ENCODE assay signal across 14 mouse cellular contexts in genomic region chr8:123760579-123760978, GRCm38 (mm10). TPM values are rescaled to one million over a fixed set of nuclear protein-coding genes. Genes with fewer than 3 reads are reported as not detected.
DNase-seq lines count a peak whose midpoint lies in the region; ATAC-seq and TF ChIP-seq lines count a peak whose summit lies in the region.
"Had no signal": no experiment of that assay in that cellular context is flagged by ENCODE, and none has a peak within 500 bp of the region (broad histone marks: within the 10 kb centered on the region; RNA-seq: fewer than 3 reads in every experiment).

No protein-coding gene starts in this region.

- no peaks in the 10 kb centered on the region; the same call in 1 of the 2 replicates for H3K27me3 ChIP-seq in forebrain, embryonic 11.5 days (ENCODE audit: control insufficient read depth, insufficient read depth, low read length)
- H3K27me3 ChIP-seq in forebrain, postnatal 0 days (ENCODE audit: insufficient read depth, low read length), result no peaks in the 10 kb centered on the region
- H3K27me3 ChIP-seq in liver, adult 2 months (ENCODE audit: control insufficient read depth, insufficient read depth, low read length), result no peaks in the 10 kb centered on the region
- no peaks in the 10 kb centered on the region for H3K27me3 ChIP-seq in hindbrain, embryonic 13.5 days
- H3K27me3 ChIP-seq in liver, postnatal 0 days (ENCODE audit: insufficient read depth, low read length), result no peaks in the 10 kb centered on the region
- H3K27me3 ChIP-seq: embryonic facial prominence, embryonic 15.5 days had no signal

- TF ChIP-seq POLR2A in liver, adult 2 months (IDR thresholded peaks at IDR 0.05; ENCODE audit: extremely low read depth, insufficient read depth, low read length), result no peak

- no peak for DNase-seq in forebrain, embryonic 11.5 days (ENCODE audit: low spot score)
- DNase-seq in forebrain, postnatal 0 days, result no peak
- peak; percentile 82 for DNase-seq in liver, adult 2 months (ENCODE audit: extremely low read depth, low read depth, low spot score)
- no peak for DNase-seq in liver
- DNase-seq in liver, postnatal 0 days, result no peak
- DNase-seq in right cerebral cortex, postnatal 4 days, result no peak
- DNase-seq in cerebellum, adult 8-10 months, result no peak
- DNase-seq: gastrocnemius, adult 2 months; heart, postnatal 14 days had no signal

- ATAC-seq in forebrain, embryonic 11.5 days (replicated peaks; ENCODE audit: low FRiP score), result no peak
- no peak for ATAC-seq in forebrain, postnatal 0 days
- ATAC-seq in hindbrain, embryonic 13.5 days (ENCODE audit: low FRiP score), result no peak; the same call in 1 of the 2 replicates
- peak; percentile 65 for ATAC-seq in liver, postnatal 0 days
- ATAC-seq: activated CD4-positive, CD25-positive, alpha-beta regulatory T cell, adult 4 months had no signal

- 60% methylated on average over 5 of the region's 5 CpGs for WGBS in forebrain, embryonic 11.5 days
- 55% methylated on average over 5 of the region's 5 CpGs for WGBS in forebrain, postnatal 0 days
- 26% methylated on average over 5 of the region's 5 CpGs for WGBS in liver, adult 2 months
- WGBS in hindbrain, embryonic 13.5 days, result 45% methylated on average over 5 of the region's 5 CpGs
- 54% methylated on average over 5 of the region's 5 CpGs for WGBS in liver, postnatal 0 days (ENCODE audit: insufficient replicate concordance)

- peaks cover 7% of the 10 kb centered on the region; the same call in 1 of the 2 replicates for H3K4me1 ChIP-seq in forebrain, embryonic 11.5 days (replicated peaks; ENCODE audit: control insufficient read depth, insufficient read depth, low read length)
- no peaks in the 10 kb centered on the region for H3K4me1 ChIP-seq in forebrain, postnatal 0 days (ENCODE audit: insufficient read depth)
- H3K4me1 ChIP-seq in liver, adult 2 months (ENCODE audit: control insufficient read depth, insufficient read depth, low read length), result peaks cover 21% of the 10 kb centered on the region
- H3K4me1 ChIP-seq in hindbrain, embryonic 13.5 days (replicated peaks), result peaks cover 39% of the 10 kb centered on the region
- peaks cover 14% of the 10 kb centered on the region; the same call in 1 of the 2 replicates for H3K4me1 ChIP-seq in liver, postnatal 0 days (ENCODE audit: insufficient read depth)

- no peak overlapping the region for H3K27ac ChIP-seq in forebrain, embryonic 11.5 days (ENCODE audit: low read depth, low read length)
- H3K27ac ChIP-seq in forebrain, postnatal 0 days (ENCODE audit: low read depth, low read length), result no peak overlapping the region
- H3K27ac ChIP-seq in liver, adult 2 months (replicated peaks; ENCODE audit: insufficient read depth, low read depth, low read length), result peak overlapping the region; percentile 77
- no peak overlapping the region for H3K27ac ChIP-seq in hindbrain, embryonic 13.5 days
- H3K27ac ChIP-seq in liver, postnatal 0 days (ENCODE audit: low read depth), result peak overlapping the region; percentile 71
- H3K27ac ChIP-seq: embryonic facial prominence, embryonic 15.5 days; macrophage had no signal

- H3K9me3 ChIP-seq in forebrain, embryonic 11.5 days (ENCODE audit: control insufficient read depth, low read length), result no peaks in the 10 kb centered on the region
- H3K9me3 ChIP-seq in forebrain, postnatal 0 days (ENCODE audit: low read length), result no peaks in the 10 kb centered on the region
- H3K9me3 ChIP-seq in hindbrain, embryonic 13.5 days, result no peaks in the 10 kb centered on the region
- H3K9me3 ChIP-seq in liver, postnatal 0 days (ENCODE audit: low read length), result no peaks in the 10 kb centered on the region
- H3K9me3 ChIP-seq: embryonic facial prominence, embryonic 15.5 days had no signal

- TF ChIP-seq CTCF in forebrain, postnatal 0 days (IDR thresholded peaks at IDR 0.05; ENCODE audit: low read depth), result no peak
- TF ChIP-seq CTCF in liver, adult 2 months (IDR thresholded peaks at IDR 0.05; ENCODE audit: low read depth, low read length), result no peak
- no peak for TF ChIP-seq CTCF in liver, postnatal 0 days (IDR thresholded peaks at IDR 0.05; ENCODE audit: low read depth)

- no peaks in the 10 kb centered on the region for H3K79me2 ChIP-seq in liver, adult 2 months (ENCODE audit: control insufficient read depth, insufficient read depth, low read length)

- no peaks in the 10 kb centered on the region for H3K36me3 ChIP-seq in forebrain, embryonic 11.5 days (ENCODE audit: control insufficient read depth, insufficient read depth, low read length)
- H3K36me3 ChIP-seq in forebrain, postnatal 0 days (ENCODE audit: insufficient read depth), result no peaks in the 10 kb centered on the region
- H3K36me3 ChIP-seq in liver, adult 2 months (ENCODE audit: control insufficient read depth, insufficient read depth, low read length), result no peaks in the 10 kb centered on the region
- no peaks in the 10 kb centered on the region for H3K36me3 ChIP-seq in hindbrain, embryonic 13.5 days
- no peaks in the 10 kb centered on the region for H3K36me3 ChIP-seq in liver, postnatal 0 days (replicated peaks; ENCODE audit: insufficient read depth, low read length)
- H3K36me3 ChIP-seq: embryonic facial prominence, embryonic 15.5 days had no signal

- H3K9ac ChIP-seq in forebrain, embryonic 11.5 days (ENCODE audit: low read length), result no peak overlapping the region
- no peak overlapping the region for H3K9ac ChIP-seq in forebrain, postnatal 0 days
- peak overlapping the region; percentile 65 for H3K9ac ChIP-seq in liver, adult 2 months (ENCODE audit: low read depth, low read length)
- H3K9ac ChIP-seq in hindbrain, embryonic 13.5 days, result no peak overlapping the region
- no peak overlapping the region for H3K9ac ChIP-seq in liver, postnatal 0 days (replicated peaks)
- H3K9ac ChIP-seq: embryonic facial prominence, embryonic 15.5 days had no signal

- no peak for TF ChIP-seq EP300 in liver, postnatal 0 days (IDR thresholded peaks at IDR 0.05; ENCODE audit: low read depth)

- peak overlapping the region; percentile 5; the same call in 1 of the 2 replicates for H3K4me3 ChIP-seq in forebrain, embryonic 11.5 days (ENCODE audit: low read depth, low read length)
- H3K4me3 ChIP-seq in forebrain, postnatal 0 days (ENCODE audit: low read depth, low read length), result no peak overlapping the region
- H3K4me3 ChIP-seq in liver, adult 2 months (ENCODE audit: insufficient read depth, low read depth, low read length), result no peak overlapping the region
- no peak overlapping the region for H3K4me3 ChIP-seq in hindbrain, embryonic 13.5 days
- H3K4me3 ChIP-seq in liver, postnatal 0 days (ENCODE audit: low read depth, low read length), result no peak overlapping the region
- H3K4me3 ChIP-seq: embryonic facial prominence, embryonic 15.5 days; gastrocnemius, adult 2 months had no signal

- peak overlapping the region; percentile 32 for H3K4me2 ChIP-seq in forebrain, embryonic 11.5 days (ENCODE audit: low read depth, low read length, severe bottlenecking)
- H3K4me2 ChIP-seq in forebrain, postnatal 0 days (ENCODE audit: low read depth), result no peak overlapping the region
- H3K4me2 ChIP-seq in hindbrain, embryonic 13.5 days, result peak overlapping the region; percentile 45
- no peak overlapping the region for H3K4me2 ChIP-seq in liver, postnatal 0 days (ENCODE audit: low read depth, low read length)

RNA-seq across cellular contexts. Expression of gene Rab4a, which starts 45.2 kb away (rescaled TPM):
- 70.2 and 75.9 TPM in 2 replicates for polyA plus RNA-seq in forebrain, embryonic 11.5 days (2014; fragmentation: Nextera tagmentation; extraction: Ambion mirVana)
- total RNA-seq in forebrain, postnatal 0 days (2014; rRNA removed), result 70.9 and 72.8 TPM in 2 replicates
- polyA plus RNA-seq in forebrain, postnatal 0 days (2015; fragmentation: Nextera tagmentation; extraction: Ambion mirVana), result 113 and 127 TPM in 2 replicates
- 15.4 and 15.7 TPM in 2 replicates for total RNA-seq in liver, adult 2 months (2014; rRNA removed)
- 24.4 and 24.6 TPM in 2 replicates for polyA plus RNA-seq in liver, adult 2 months (2012; rRNA removed)
- polyA plus RNA-seq in hindbrain, embryonic 13.5 days (2015; fragmentation: Nextera tagmentation; extraction: Ambion mirVana), result 73.9 and 74.8 TPM in 2 replicates
- polyA plus RNA-seq in liver, postnatal 0 days (2015; fragmentation: Nextera tagmentation; extraction: Ambion mirVana), result 30.4 and 36.3 TPM in 2 replicates
- total RNA-seq: neutrophil, adult 5-6 weeks had no signal

Comparison
In these comparisons a context has a peak if more than half of its experiments do, and no peak if none do; other contexts are left out.
1. H3K4me2 ChIP-seq: peak in forebrain, embryonic 11.5 days (single experiment) and hindbrain, embryonic 13.5 days (single experiment); none in forebrain, postnatal 0 days (single experiment) and liver, postnatal 0 days (single experiment).
2. H3K27ac ChIP-seq: peak in liver, adult 2 months (single experiment) and liver, postnatal 0 days (single experiment); none in forebrain, embryonic 11.5 days (single experiment), forebrain, postnatal 0 days (single experiment) and hindbrain, embryonic 13.5 days (single experiment).